ENCODE assay signal across 8 mouse cellular contexts in the genomic region with DNA sequence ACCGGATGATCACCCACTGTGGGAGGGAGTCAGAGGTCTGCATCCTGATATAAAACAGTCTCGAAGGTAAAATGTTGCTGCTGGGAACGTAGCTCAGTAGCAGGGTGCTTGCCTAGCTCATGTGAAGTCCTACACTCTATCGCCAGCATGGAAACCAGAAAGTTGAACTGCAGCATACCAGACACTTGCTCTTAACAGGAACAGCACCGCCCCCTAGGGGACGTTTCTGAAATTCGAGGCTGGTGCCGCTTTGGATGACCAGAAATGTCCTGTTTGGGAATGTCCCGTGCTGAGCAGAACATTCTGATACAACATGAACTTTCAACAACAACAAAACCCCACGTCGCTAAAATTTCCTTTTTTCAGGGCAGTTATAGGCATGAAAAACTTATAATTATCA. TPM values are rescaled to one million over a fixed set of nuclear protein-coding genes. Genes with fewer than 3 reads are reported as not detected.
DNase-seq lines count a peak whose midpoint lies in the region; ATAC-seq and TF ChIP-seq lines count a peak whose summit lies in the region.

No protein-coding gene starts in this region.

- no peaks in the 10 kb centered on the region for H3K9me3 ChIP-seq in hindbrain, embryonic 11.5 days (ENCODE audit: control insufficient read depth, low read length)
- no peaks in the 10 kb centered on the region for H3K9me3 ChIP-seq in hindbrain, embryonic 16.5 days (ENCODE audit: control insufficient read depth, low read length)
- H3K9me3 ChIP-seq in limb, embryonic 14.5 days (ENCODE audit: control insufficient read depth, low read length), result no peaks in the 10 kb centered on the region
- no peaks in the 10 kb centered on the region for H3K9me3 ChIP-seq in neural tube, embryonic 11.5 days (ENCODE audit: control insufficient read depth, low read length)

- H3K4me2 ChIP-seq in hindbrain, embryonic 11.5 days (replicated peaks; ENCODE audit: low read depth, low read length), result no peak overlapping the region
- H3K4me2 ChIP-seq in hindbrain, embryonic 16.5 days (ENCODE audit: low read length), result no peak overlapping the region
- H3K4me2 ChIP-seq in limb, embryonic 14.5 days (replicated peaks; ENCODE audit: low read depth, low read length, severe bottlenecking), result no peak overlapping the region
- no peak overlapping the region for H3K4me2 ChIP-seq in neural tube, embryonic 11.5 days (ENCODE audit: low read depth)

- 8% methylated on average over 11 of the region's 11 CpGs for WGBS in hindbrain, embryonic 11.5 days
- WGBS in hindbrain, embryonic 16.5 days, result 6% methylated on average over 11 of the region's 11 CpGs
- WGBS in kidney, adult 2 months, result 4% methylated on average over 11 of the region's 11 CpGs
- WGBS in limb, embryonic 14.5 days, result 7% methylated on average over 11 of the region's 11 CpGs
- WGBS in neural tube, embryonic 11.5 days, result 11% methylated on average over 11 of the region's 11 CpGs

- peak; percentile 99; the same call in 1 of the 2 replicates for TF ChIP-seq CTCF in kidney, adult 2 months (conservative IDR thresholded peaks at IDR 0.05; ENCODE audit: insufficient read depth, insufficient read length, low read depth, low read length)

- H3K4me1 ChIP-seq in hindbrain, embryonic 11.5 days (replicated peaks; ENCODE audit: control insufficient read depth, insufficient read depth, low read length), result no peaks in the 10 kb centered on the region; the same call in 1 of the 2 replicates
- peaks cover 3% of the 10 kb centered on the region for H3K4me1 ChIP-seq in hindbrain, embryonic 16.5 days (ENCODE audit: control insufficient read depth, insufficient read depth, low read depth, low read length)
- H3K4me1 ChIP-seq in kidney, adult 2 months (ENCODE audit: control insufficient read depth, insufficient read depth, low read length), result no peaks in the 10 kb centered on the region; the same call in none of the 2 replicates
- H3K4me1 ChIP-seq in limb, embryonic 14.5 days (ENCODE audit: control insufficient read depth, insufficient read depth, low read length), result no peaks in the 10 kb centered on the region
- H3K4me1 ChIP-seq in neural tube, embryonic 11.5 days (ENCODE audit: control insufficient read depth, insufficient read depth, low read length), result peaks cover 7% of the 10 kb centered on the region; the same call in 1 of the 2 replicates

- no peaks in the 10 kb centered on the region for H3K36me3 ChIP-seq in hindbrain, embryonic 11.5 days (ENCODE audit: control insufficient read depth, insufficient read depth, low read length)
- H3K36me3 ChIP-seq in hindbrain, embryonic 16.5 days (ENCODE audit: control insufficient read depth, insufficient read depth, low read length), result no peaks in the 10 kb centered on the region
- H3K36me3 ChIP-seq in kidney, adult 2 months (ENCODE audit: control insufficient read depth, insufficient read depth, low read length), result no peaks in the 10 kb centered on the region
- H3K36me3 ChIP-seq in limb, embryonic 14.5 days (ENCODE audit: control insufficient read depth, insufficient read depth, low read length), result no peaks in the 10 kb centered on the region
- no peaks in the 10 kb centered on the region for H3K36me3 ChIP-seq in neural tube, embryonic 11.5 days (ENCODE audit: control insufficient read depth, insufficient read depth, low read length)

- ATAC-seq in hindbrain, embryonic 11.5 days (ENCODE audit: low FRiP score), result no peak
- no peak for ATAC-seq in hindbrain, embryonic 16.5 days
- ATAC-seq in limb, embryonic 14.5 days (ENCODE audit: low FRiP score, low read depth), result peak; percentile 17; the same call in 1 of the 2 replicates
- ATAC-seq in neural tube, embryonic 11.5 days (ENCODE audit: insufficient read depth, low FRiP score, low TSS enrichment), result no peak

- H3K27me3 ChIP-seq in hindbrain, embryonic 11.5 days (ENCODE audit: control insufficient read depth, insufficient read depth, low read length), result no peaks in the 10 kb centered on the region
- H3K27me3 ChIP-seq in hindbrain, embryonic 16.5 days (replicated peaks; ENCODE audit: control insufficient read depth, insufficient read depth, low read length), result no peaks in the 10 kb centered on the region
- H3K27me3 ChIP-seq in kidney, adult 2 months (replicated peaks; ENCODE audit: control insufficient read depth, insufficient read depth, low read length), result no peaks in the 10 kb centered on the region
- no peaks in the 10 kb centered on the region for H3K27me3 ChIP-seq in limb, embryonic 14.5 days (ENCODE audit: control insufficient read depth, insufficient read depth, low read length)
- H3K27me3 ChIP-seq in neural tube, embryonic 11.5 days (ENCODE audit: control insufficient read depth, insufficient read depth, low read length), result no peaks in the 10 kb centered on the region

- H3K27ac ChIP-seq in hindbrain, embryonic 11.5 days (ENCODE audit: low read depth, low read length), result no peak overlapping the region
- H3K27ac ChIP-seq in hindbrain, embryonic 16.5 days (ENCODE audit: low read depth, low read length), result no peak overlapping the region
- H3K27ac ChIP-seq in kidney, adult 2 months (ENCODE audit: insufficient read depth, low read depth, low read length), result no peak overlapping the region
- no peak overlapping the region for H3K27ac ChIP-seq in limb, embryonic 14.5 days (replicated peaks; ENCODE audit: low read depth, low read length)
- no peak overlapping the region for H3K27ac ChIP-seq in neural tube, embryonic 11.5 days (ENCODE audit: low read depth, low read length)

- no peak for TF ChIP-seq POLR2A in kidney, adult 2 months (IDR thresholded peaks at IDR 0.05; ENCODE audit: low read depth, low read length)
- TF ChIP-seq POLR2A in limb, embryonic 14.5 days (IDR thresholded peaks at IDR 0.05; ENCODE audit: borderline replicate concordance, extremely low read depth, insufficient read depth, insufficient read length), result no peak

- DNase-seq in hindbrain, embryonic 11.5 days (ENCODE audit: low spot score), result peak; percentile 96
- peak; percentile 94 for DNase-seq in c-Kit-negative CD71-positive TER-119-positive erythroid progenitor cells, embryonic 14.5 days (ENCODE audit: low read depth, low spot score)
- peak; percentile 91 for DNase-seq in forelimb bud, embryonic 11.5 days (ENCODE audit: low read depth, low spot score)
- peak; percentile 97 for DNase-seq in kidney, adult 2 months
- peak; percentile 93 for DNase-seq in limb, embryonic 14.5 days (ENCODE audit: low spot score)
- DNase-seq in neural tube, embryonic 11.5 days (ENCODE audit: low spot score), result peak; percentile 92
- peak; percentile 96 for DNase-seq in testis, postnatal 10 days (ENCODE audit: low spot score)

- H3K9ac ChIP-seq in hindbrain, embryonic 11.5 days (ENCODE audit: low read depth, low read length), result no peak overlapping the region
- no peak overlapping the region for H3K9ac ChIP-seq in hindbrain, embryonic 16.5 days (ENCODE audit: low read depth, low read length)
- no peak overlapping the region for H3K9ac ChIP-seq in limb, embryonic 14.5 days (ENCODE audit: low read depth, low read length, severe bottlenecking)
- no peak overlapping the region for H3K9ac ChIP-seq in neural tube, embryonic 11.5 days (ENCODE audit: low read length)

- H3K4me3 ChIP-seq in hindbrain, embryonic 11.5 days (ENCODE audit: low read depth, low read length), result no peak overlapping the region
- H3K4me3 ChIP-seq in hindbrain, embryonic 16.5 days (ENCODE audit: low read length), result no peak overlapping the region
- H3K4me3 ChIP-seq in kidney, adult 2 months (ENCODE audit: insufficient read depth, low read depth, low read length), result no peak overlapping the region
- no peak overlapping the region for H3K4me3 ChIP-seq in limb, embryonic 14.5 days (replicated peaks; ENCODE audit: low read length)
- H3K4me3 ChIP-seq in neural tube, embryonic 11.5 days (ENCODE audit: low read depth, low read length), result no peak overlapping the region

RNA-seq across cellular contexts. Expression of gene Slc25a39, which starts 4.0 kb away (rescaled TPM):
- polyA plus RNA-seq in hindbrain, embryonic 11.5 days (2014; fragmentation: Nextera tagmentation; extraction: Ambion mirVana), result 152 and 166 TPM in 2 replicates
- polyA plus RNA-seq in hindbrain, embryonic 16.5 days (2015; fragmentation: Nextera tagmentation; extraction: Ambion mirVana), result 182 and 187 TPM in 2 replicates
- 1,128 and 1,486 TPM in 2 replicates for polyA plus RNA-seq in kidney, adult 2 months (2012; rRNA removed)
- polyA plus RNA-seq in limb, embryonic 14.5 days (2012; rRNA removed), result 120 and 181 TPM in 2 replicates
- 179 and 195 TPM in 2 replicates for polyA plus RNA-seq in limb, embryonic 14.5 days (2014; fragmentation: Nextera tagmentation; extraction: Ambion mirVana)
- polyA plus RNA-seq in neural tube, embryonic 11.5 days (2014; fragmentation: Nextera tagmentation; extraction: Ambion mirVana), result 174 and 184 TPM in 2 replicates

RNA-seq across cellular contexts. Expression of gene Grn, which starts 18.4 kb away (rescaled TPM):
- 43.3 and 47.2 TPM in 2 replicates for polyA plus RNA-seq in hindbrain, embryonic 11.5 days (2014; fragmentation: Nextera tagmentation; extraction: Ambion mirVana)
- polyA plus RNA-seq in hindbrain, embryonic 16.5 days (2015; fragmentation: Nextera tagmentation; extraction: Ambion mirVana), result 95.4 and 100 TPM in 2 replicates
- polyA plus RNA-seq in kidney, adult 2 months (2012; rRNA removed), result 184 and 195 TPM in 2 replicates
- 120 and 135 TPM in 2 replicates for polyA plus RNA-seq in limb, embryonic 14.5 days (2012; rRNA removed)
- 118 and 133 TPM in 2 replicates for polyA plus RNA-seq in limb, embryonic 14.5 days (2014; fragmentation: Nextera tagmentation; extraction: Ambion mirVana)
- 54.2 and 54.8 TPM in 2 replicates for polyA plus RNA-seq in neural tube, embryonic 11.5 days (2014; fragmentation: Nextera tagmentation; extraction: Ambion mirVana)

RNA-seq across cellular contexts. Expression of gene Rundc3a, which starts 18.5 kb away (rescaled TPM):
- 43.3 and 47.8 TPM in 2 replicates for polyA plus RNA-seq in hindbrain, embryonic 11.5 days (2014; fragmentation: Nextera tagmentation; extraction: Ambion mirVana)
- polyA plus RNA-seq in hindbrain, embryonic 16.5 days (2015; fragmentation: Nextera tagmentation; extraction: Ambion mirVana), result 127 and 136 TPM in 2 replicates
- polyA plus RNA-seq in kidney, adult 2 months (2012; rRNA removed), result 2.6 and 3.4 TPM in 2 replicates
- polyA plus RNA-seq in limb, embryonic 14.5 days (2012; rRNA removed), result 2.9 and 3.2 TPM in 2 replicates
- polyA plus RNA-seq in limb, embryonic 14.5 days (2014; fragmentation: Nextera tagmentation; extraction: Ambion mirVana), result 1.0 and 1.1 TPM in 2 replicates
- polyA plus RNA-seq in neural tube, embryonic 11.5 days (2014; fragmentation: Nextera tagmentation; extraction: Ambion mirVana), result 46.7 and 51.5 TPM in 2 replicates

RNA-seq across cellular contexts. Expression of gene Fam171a2, which starts 35.8 kb away (rescaled TPM):
- 10.7 and 11.7 TPM in 2 replicates for polyA plus RNA-seq in hindbrain, embryonic 11.5 days (2014; fragmentation: Nextera tagmentation; extraction: Ambion mirVana)
- polyA plus RNA-seq in hindbrain, embryonic 16.5 days (2015; fragmentation: Nextera tagmentation; extraction: Ambion mirVana), result 17.8 and 17.9 TPM in 2 replicates
- 18.9 and 20.4 TPM in 2 replicates for polyA plus RNA-seq in kidney, adult 2 months (2012; rRNA removed)
- polyA plus RNA-seq in limb, embryonic 14.5 days (2012; rRNA removed), result 56.8 and 85.1 TPM in 2 replicates
- polyA plus RNA-seq in limb, embryonic 14.5 days (2014; fragmentation: Nextera tagmentation; extraction: Ambion mirVana), result 8.9 and 10.0 TPM in 2 replicates
- polyA plus RNA-seq in neural tube, embryonic 11.5 days (2014; fragmentation: Nextera tagmentation; extraction: Ambion mirVana), result 11.6 and 12.0 TPM in 2 replicates

RNA-seq across cellular contexts. Expression of gene Slc4a1, which starts 45.7 kb away (rescaled TPM):
- polyA plus RNA-seq in hindbrain, embryonic 11.5 days (2014; fragmentation: Nextera tagmentation; extraction: Ambion mirVana), result 25.8 and 28.1 TPM in 2 replicates
- 1.4 and 3.2 TPM in 2 replicates for polyA plus RNA-seq in hindbrain, embryonic 16.5 days (2015; fragmentation: Nextera tagmentation; extraction: Ambion mirVana)
- polyA plus RNA-seq in kidney, adult 2 months (2012; rRNA removed), result 79.5 and 90.6 TPM in 2 replicates
- polyA plus RNA-seq in limb, embryonic 14.5 days (2012; rRNA removed), result 3.5 and 4.3 TPM in 2 replicates
- polyA plus RNA-seq in limb, embryonic 14.5 days (2014; fragmentation: Nextera tagmentation; extraction: Ambion mirVana), result 2.8 and 6.6 TPM in 2 replicates
- polyA plus RNA-seq in neural tube, embryonic 11.5 days (2014; fragmentation: Nextera tagmentation; extraction: Ambion mirVana), result 26.6 and 28.4 TPM in 2 replicates

Comparison
In these comparisons a context has a peak if more than half of its experiments do, and no peak if none do; other contexts are left out.
1. RNA of gene Rundc3a, which starts 18.5 kb away (polyA plus RNA-seq): 127 to 136 TPM in hindbrain, embryonic 16.5 days, 43.3 to 47.8 TPM in hindbrain, embryonic 11.5 days and 46.7 to 51.5 TPM in neural tube, embryonic 11.5 days; 2.6 to 3.4 TPM in kidney, adult 2 months and 1.0 to 3.2 TPM in limb, embryonic 14.5 days; every median in the first group is over 10 times any median in the second.
2. Peak in every context shown above with its lines, with median percentiles within 50 percentile points of each other: DNase-seq.